Mouse (Mus musculus) midbrain, embryonic 15.5 days (tissue): ENCODE results near the gene Prpf19. TPM values are rescaled to one million over a fixed set of nuclear protein-coding genes. Genes with fewer than 3 reads are reported as not detected.

ENCODE experiments used
- ATAC-seq: fragments of 200-750 bp; cut with Nextera tagmentation; replicated peaks from 2 replicates; pipeline ENCODE4 v1.8.0; 2017; ENCODE audit warnings: moderate TSS enrichment
- H3K27ac ChIP-seq: fragments of 300-500 bp; sonication (generic); 2 replicates; pipeline ENCODE4 v1.5.1; 2015; ENCODE audit warnings: mild to moderate bottlenecking, inconsistent platforms
- H3K27me3 ChIP-seq: fragments of 300-500 bp; sonication (generic); replicated peaks from 2 replicates; pipeline ENCODE4 v1.6.1; 2015; ENCODE audit warnings: inconsistent platforms
- H3K36me3 ChIP-seq: fragments of 300-500 bp; sonication (generic); replicated peaks from 2 replicates; pipeline ENCODE4 v1.6.1; 2015; ENCODE audit warnings: inconsistent platforms
- H3K4me1 ChIP-seq: fragments of 300-500 bp; sonication (generic); 2 replicates; pipeline ENCODE4 v1.6.1; 2015; ENCODE audit warnings: inconsistent platforms
- H3K4me2 ChIP-seq: fragments of 300-500 bp; sonication (generic); 2 replicates; pipeline ENCODE4 v1.6.1; 2015; ENCODE audit warnings: inconsistent platforms, mild to moderate bottlenecking, moderate library complexity
- H3K4me3 ChIP-seq: fragments of 300-500 bp; sonication (generic); 2 replicates; pipeline ENCODE4 v1.5.1; 2015; ENCODE audit warnings: mild to moderate bottlenecking, inconsistent platforms
- H3K9ac ChIP-seq: fragments of 300-500 bp; sonication (generic); 2 replicates; pipeline ENCODE4 v1.6.1; 2015; ENCODE audit warnings: mild to moderate bottlenecking, inconsistent platforms
- H3K9me3 ChIP-seq: fragments of 300-500 bp; sonication (generic); 2 replicates; pipeline ENCODE4 v1.6.1; 2016; ENCODE audit warnings: inconsistent platforms
- WGBS: fragments of 180-500 bp; shearing (Covaris S2); methylation state at CpG from one replicate; pipeline ENCODE4 v1.1.7; 2015; ENCODE audit warnings: mixed read lengths; 5-methylcytosine and 5-hydroxymethylcytosine counted together
- polyA plus RNA-seq: library from polyadenylated mRNA; unstranded; fragments of >200 nt; fragmentation: Nextera tagmentation; extraction: Ambion mirVana; gene quantifications from 2 replicates; pipeline ENCODE4 v1.2.1, GENCODE M21; 2015

Gene Prpf19
- polyA plus RNA-seq: 44.5 and 47.5 TPM in 2 replicates

DNA sequence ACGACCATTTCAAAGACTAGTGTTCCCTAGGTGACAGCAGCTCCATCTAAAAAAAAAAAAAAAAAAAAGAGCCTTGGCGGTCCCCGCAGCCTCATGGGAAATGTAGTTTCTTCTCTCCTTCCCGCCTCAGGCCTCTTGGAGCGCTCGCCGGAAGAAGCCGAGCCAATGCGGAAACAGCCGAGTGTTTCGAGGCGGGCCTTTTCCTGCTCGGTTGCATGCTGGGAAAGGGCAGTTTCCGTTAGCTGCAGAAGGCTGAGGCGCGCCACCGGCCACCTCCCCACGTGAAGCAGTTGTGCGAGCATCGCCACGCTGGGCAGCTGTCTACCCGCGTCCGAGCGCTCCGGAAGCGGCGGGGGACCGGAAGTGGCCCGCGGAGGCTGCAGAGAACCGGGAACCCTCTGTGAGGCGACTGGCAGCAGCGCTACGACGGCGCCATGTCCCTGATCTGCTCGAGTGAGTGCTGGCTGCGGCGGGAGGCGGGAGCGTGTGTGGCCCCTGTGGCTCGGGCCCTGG is at the start of gene Prpf19:
Prpf19 (plus strand) TSS at position 216 of the 513 bp plus-strand sequence.
- Histone ChIP-seq H3K9ac (peak within 1 kb of the TSS; percentile 77), H3K27me3 (no peaks in the 10 kb centered on the region), H3K4me1 (peaks cover 25% of the 10 kb centered on the region), H3K9me3 (no peaks in the 10 kb centered on the region), H3K4me2 (peak within 1 kb of the TSS; percentile 66), H3K4me3 (peak within 1 kb of the TSS; percentile 69), H3K36me3 (peaks cover 9% of the 10 kb centered on the region), H3K27ac (peak within 1 kb of the TSS; percentile 87)
- WGBS: 0% methylated on average over 43 of the region's 43 CpGs
- ATAC-seq: peak; percentile 97

DNA sequence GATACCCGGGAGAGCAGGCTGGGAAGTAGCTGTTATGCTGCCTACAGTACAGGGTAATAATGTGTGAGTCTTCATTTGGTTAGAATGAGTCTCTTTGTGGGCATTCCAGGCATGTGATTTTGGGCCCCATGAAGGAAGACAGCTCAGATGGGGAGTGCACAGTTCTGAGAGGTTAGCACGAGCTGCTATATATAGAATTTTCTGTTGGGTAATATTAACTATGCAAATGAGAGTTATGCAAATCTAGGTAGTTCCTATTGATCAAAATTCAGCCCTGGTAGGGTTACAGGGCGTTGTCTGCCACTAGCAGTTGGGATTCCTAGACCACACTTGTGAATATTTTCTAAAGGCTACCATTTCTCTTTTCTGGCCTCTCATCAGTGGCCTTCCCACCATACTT is 49.6 kb upstream of the Prpf19 start:
- H3K4me3 ChIP-seq: no peak overlapping the region
- H3K27me3 ChIP-seq: no peaks in the 10 kb centered on the region
- H3K27ac ChIP-seq: no peak overlapping the region
- H3K4me1 ChIP-seq: no peaks in the 10 kb centered on the region
- 81% methylated on average over 3 of the region's 3 CpGs for WGBS
- H3K9ac ChIP-seq: no peak overlapping the region
- no peaks in the 10 kb centered on the region for H3K9me3 ChIP-seq
- H3K36me3 ChIP-seq: no peaks in the 10 kb centered on the region
- H3K4me2 ChIP-seq: no peak overlapping the region
- no peak for ATAC-seq

GRCm38 (mm10) chr19:10846150-10846549 is 48.9 kb upstream of the Prpf19 start:
- no peaks in the 10 kb centered on the region for H3K4me1 ChIP-seq
- whole genome bisulfite sequencing: 56% methylated on average over 7 of the region's 7 CpGs

DNA sequence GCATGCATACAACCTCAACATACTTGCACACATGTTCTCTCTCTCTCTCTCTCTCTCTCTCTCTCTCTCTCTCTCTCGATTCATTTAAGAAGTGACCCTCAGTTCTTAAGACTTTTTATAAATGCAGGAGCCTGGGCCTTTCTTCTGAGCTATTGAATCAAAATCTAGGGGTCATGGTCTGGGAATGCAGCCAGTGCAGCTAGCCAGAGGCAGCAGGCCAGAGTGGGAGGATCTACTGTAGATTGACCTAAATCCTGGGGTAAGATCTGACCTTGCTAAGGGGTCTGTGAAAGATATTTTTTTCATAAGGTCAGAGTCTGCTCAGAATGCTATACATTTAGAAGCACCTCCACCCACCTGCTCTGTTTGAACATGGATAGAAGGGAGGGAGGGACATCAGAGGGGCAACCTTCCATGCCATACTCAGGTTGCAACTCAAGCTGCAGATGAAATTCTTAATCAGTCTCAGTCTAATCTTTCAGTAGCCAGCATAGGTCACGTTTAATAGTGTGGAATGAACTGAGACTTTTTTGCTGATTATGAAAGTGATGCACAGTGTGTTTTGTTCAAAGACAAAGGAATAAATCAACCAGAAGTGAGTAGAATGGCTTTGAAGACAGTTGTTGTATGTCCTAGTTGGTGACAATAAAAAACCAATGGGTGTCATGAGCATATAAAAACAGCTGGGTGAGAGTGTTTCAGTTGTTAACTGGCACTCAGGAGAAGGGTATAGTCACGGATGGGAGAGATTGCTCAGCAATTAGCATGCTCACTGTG is 47.5 kb upstream of the Prpf19 start:
- 44% methylated on average over 3 of the region's 3 CpGs for WGBS
- no peak for ATAC-seq
- no peak overlapping the region for H3K4me2 ChIP-seq
- no peak overlapping the region for H3K9ac ChIP-seq
- no peak overlapping the region for H3K27ac ChIP-seq
- no peaks in the 10 kb centered on the region for H3K27me3 ChIP-seq
- no peak overlapping the region for H3K4me3 ChIP-seq
- H3K9me3 ChIP-seq: no peaks in the 10 kb centered on the region
- no peaks in the 10 kb centered on the region for H3K36me3 ChIP-seq
- H3K4me1 ChIP-seq: no peaks in the 10 kb centered on the region

More at GRCm38 (mm10) chr19:10846150-10846549, 48.9 kb upstream of the Prpf19 start:
- no peak overlapping the region for H3K9ac ChIP-seq
- no peaks in the 10 kb centered on the region for H3K27me3 ChIP-seq
- no peaks in the 10 kb centered on the region for H3K36me3 ChIP-seq
- H3K27ac ChIP-seq: no peak overlapping the region
- no peak for ATAC-seq
- H3K9me3 ChIP-seq: no peaks in the 10 kb centered on the region
- H3K4me3 ChIP-seq: no peak overlapping the region
- no peak overlapping the region for H3K4me2 ChIP-seq

GRCm38 (mm10) chr19:10855422-10855821 is 39.6 kb upstream of the Prpf19 start:
- Histone ChIP-seq H3K4me3 (no peak overlapping the region), H3K4me2 (no peak overlapping the region), H3K27ac (no peak overlapping the region), H3K36me3 (peaks cover 36% of the 10 kb centered on the region), H3K27me3 (no peaks in the 10 kb centered on the region), H3K9me3 (no peaks in the 10 kb centered on the region), H3K9ac (no peak overlapping the region), H3K4me1 (no peaks in the 10 kb centered on the region)
- 86% methylated on average over 3 of the region's 3 CpGs for WGBS
- no peak for ATAC-seq

DNA sequence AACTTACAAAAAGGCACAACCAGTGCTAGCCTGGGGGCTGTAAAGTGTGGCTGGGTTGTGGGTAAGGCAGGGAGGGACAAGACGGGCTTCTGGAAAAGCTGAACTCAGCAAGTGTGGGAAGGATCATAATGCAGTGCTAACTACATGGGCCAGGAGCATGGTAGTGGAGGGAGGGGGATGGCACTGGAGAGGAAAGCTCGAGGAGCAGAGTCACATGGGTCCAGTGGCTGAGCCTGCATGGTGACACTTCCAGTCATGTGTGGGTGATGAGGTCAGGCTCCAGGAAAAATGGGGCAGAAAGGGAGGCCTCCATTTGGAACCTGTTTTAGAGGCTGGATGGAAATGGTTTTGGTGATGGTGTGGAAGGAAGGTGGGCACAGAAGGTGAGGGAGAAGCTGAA is 38.5 kb upstream of the Prpf19 start:
- Histone ChIP-seq H3K36me3 (peaks cover 44% of the 10 kb centered on the region), H3K27me3 (no peaks in the 10 kb centered on the region), H3K9me3 (no peaks in the 10 kb centered on the region), H3K4me2 (no peak overlapping the region), H3K9ac (no peak overlapping the region), H3K4me3 (no peak overlapping the region), H3K27ac (0 out of 2 replicates have a peak overlapping the region, but pooled peaks have one; percentile 15), H3K4me1 (no peaks in the 10 kb centered on the region)
- ATAC-seq: peak; percentile 16
- 54% methylated on average over 2 of the region's 2 CpGs for WGBS

- WGBS: 58% methylated on average over 22 of the region's 22 CpGs
- Histone ChIP-seq H3K4me1 (no peaks in the 10 kb centered on the region), H3K27me3 (no peaks in the 10 kb centered on the region), H3K27ac (no peak overlapping the region), H3K9ac (no peak overlapping the region), H3K4me2 (no peak overlapping the region), H3K9me3 (no peaks in the 10 kb centered on the region), H3K4me3 (no peak overlapping the region), H3K36me3 (peaks cover 76% of the 10 kb centered on the region)
- no peak for ATAC-seq
Observed at GRCm38 (mm10) chr19:10860072-10860497, 34.9 kb upstream of the Prpf19 start.

GRCm38 (mm10) chr19:10866351-10866750 is 28.7 kb upstream of the Prpf19 start:
- H3K9me3 ChIP-seq: no peaks in the 10 kb centered on the region
- H3K27me3 ChIP-seq: no peaks in the 10 kb centered on the region
- H3K4me1 ChIP-seq: peaks cover 32% of the 10 kb centered on the region
- ATAC-seq: no peak
- H3K4me3 ChIP-seq: no peak overlapping the region
- peak overlapping the region; percentile 71; the same call in 1 of the 2 replicates for H3K4me2 ChIP-seq
- H3K9ac ChIP-seq: no peak overlapping the region
- H3K36me3 ChIP-seq: peaks cover 47% of the 10 kb centered on the region
- WGBS: 92% methylated on average over 13 of the region's 13 CpGs
- no peak overlapping the region for H3K27ac ChIP-seq

GRCm38 (mm10) chr19:10867946-10868622 is 26.9 kb upstream of the Prpf19 start:
- Histone ChIP-seq H3K4me3 (peak overlapping the region; percentile 76), H3K9me3 (no peaks in the 10 kb centered on the region), H3K36me3 (peaks cover 51% of the 10 kb centered on the region), H3K27ac (peak overlapping the region; percentile 91), H3K9ac (peak overlapping the region; percentile 93), H3K27me3 (no peaks in the 10 kb centered on the region), H3K4me1 (peaks cover 32% of the 10 kb centered on the region), H3K4me2 (peak overlapping the region; percentile 71)
- 20% methylated on average over 5 of the region's 5 CpGs for WGBS
- ATAC-seq: no peak

DNA sequence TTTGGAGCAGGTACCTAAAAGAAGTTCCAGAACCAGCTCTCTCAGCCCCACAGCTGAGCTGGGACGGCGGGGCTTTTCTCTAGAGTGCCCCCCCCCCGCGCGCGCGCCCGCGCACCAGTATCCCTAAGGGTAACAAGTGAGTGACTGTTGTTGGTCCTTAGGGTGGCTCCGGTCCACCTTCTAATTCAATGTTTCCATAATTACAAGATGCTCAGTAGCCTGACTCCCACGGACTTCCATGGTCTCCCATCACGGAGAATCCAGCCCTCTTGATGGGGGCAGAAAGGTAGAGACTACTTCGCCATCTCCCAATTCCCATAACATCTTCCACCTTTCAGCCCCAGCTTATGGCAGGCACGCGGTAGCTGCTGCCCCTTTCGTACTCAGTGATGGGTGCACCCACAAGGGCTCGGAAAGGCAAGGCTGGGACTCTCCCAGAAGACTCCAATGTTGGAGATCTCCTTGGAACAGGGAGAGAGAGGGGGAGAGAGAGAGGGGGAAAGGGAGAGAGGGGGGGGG is 26.3 kb upstream of the Prpf19 start:
- Histone ChIP-seq H3K4me2 (peak overlapping the region; percentile 71), H3K9ac (peak overlapping the region; percentile 93), H3K4me1 (peaks cover 32% of the 10 kb centered on the region), H3K4me3 (peak overlapping the region; percentile 76), H3K9me3 (no peaks in the 10 kb centered on the region), H3K27me3 (no peaks in the 10 kb centered on the region), H3K27ac (peak overlapping the region; percentile 91), H3K36me3 (peaks cover 51% of the 10 kb centered on the region)
- WGBS: under 1% methylated on average over 17 of the region's 17 CpGs
- ATAC-seq: peak; percentile 44

DNA sequence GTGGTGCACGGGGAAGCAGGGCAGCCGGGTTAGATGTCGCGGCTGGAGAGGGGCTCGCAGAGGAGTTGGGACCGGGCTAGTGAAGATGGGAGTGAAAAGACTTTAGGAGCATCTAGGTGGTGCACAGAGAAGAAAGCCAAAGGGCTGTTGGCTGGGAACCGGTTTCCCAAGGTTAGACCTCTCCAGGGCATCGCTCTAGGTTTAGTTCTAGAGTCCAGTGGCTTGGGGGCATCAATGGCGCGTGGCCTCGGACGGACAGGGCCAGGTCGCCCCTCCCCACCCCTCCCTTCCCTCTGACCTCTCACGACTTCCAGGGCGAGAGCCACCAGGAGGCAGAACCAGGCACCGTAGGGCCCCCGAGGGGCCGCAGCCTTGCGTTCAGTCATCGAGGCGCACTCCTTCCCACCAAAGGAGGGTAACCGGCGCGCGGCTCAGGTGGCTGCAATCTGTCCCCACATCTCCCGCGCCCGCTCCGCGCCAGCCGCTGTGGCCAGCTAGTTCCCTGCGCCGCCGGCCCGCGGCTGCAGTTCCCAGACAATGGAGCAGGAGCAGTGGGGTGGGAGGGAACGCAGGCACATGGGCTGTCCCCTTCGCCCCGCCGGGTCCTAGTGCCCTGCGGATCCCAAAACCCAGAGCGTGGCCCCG is 25.7 kb upstream of the Prpf19 start:
- Histone ChIP-seq H3K4me1 (peaks cover 32% of the 10 kb centered on the region), H3K9me3 (no peaks in the 10 kb centered on the region), H3K27ac (peak overlapping the region; percentile 91), H3K9ac (peak overlapping the region; percentile 93), H3K36me3 (peaks cover 51% of the 10 kb centered on the region), H3K4me2 (peak overlapping the region; percentile 71), H3K27me3 (no peaks in the 10 kb centered on the region), H3K4me3 (peak overlapping the region; percentile 76)
- ATAC-seq: peak; percentile 96
- WGBS: under 1% methylated on average over 41 of the region's 43 CpGs
